In the genomic region with DNA sequence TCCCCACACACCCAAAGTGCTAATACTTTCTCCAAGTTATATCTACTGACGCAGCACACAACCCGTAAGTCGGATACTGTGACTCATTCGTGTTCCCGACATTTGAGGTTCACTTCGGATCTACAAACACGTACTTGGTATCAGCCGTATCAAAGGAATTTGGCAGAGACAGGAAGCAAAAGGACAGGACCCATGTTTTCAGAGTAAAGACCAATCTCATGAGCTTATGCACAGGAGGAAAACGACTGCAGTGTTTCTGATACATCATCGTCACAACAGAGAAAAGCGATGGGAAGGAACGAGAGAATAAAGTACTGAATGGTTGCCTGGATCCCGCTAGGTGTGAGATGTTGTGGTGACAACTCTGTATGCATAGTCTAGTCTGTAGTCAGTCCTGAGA, we compare ENCODE assay signal across 18 mouse cellular contexts. TPM values are rescaled to one million over a fixed set of nuclear protein-coding genes. Genes with fewer than 3 reads are reported as not detected.
DNase-seq lines count a peak whose midpoint lies in the region; ATAC-seq and TF ChIP-seq lines count a peak whose summit lies in the region.
"Had no signal": no experiment of that assay in that cellular context is flagged by ENCODE, and none has a peak within 500 bp of the region (broad histone marks: within the 10 kb centered on the region; RNA-seq: fewer than 3 reads in every experiment).

No protein-coding gene starts in this region.

- ATAC-seq in heart, embryonic 11.5 days (replicated peaks; ENCODE audit: insufficient number of reproducible peaks, low FRiP score, low TSS enrichment), result no peak
- no peak for ATAC-seq in activated CD4-positive, CD25-positive, alpha-beta regulatory T cell, adult 4 months
- ATAC-seq: forebrain, embryonic 15.5 days; forebrain, postnatal 0 days had no signal

- H3K27me3 ChIP-seq in heart, embryonic 11.5 days (ENCODE audit: control insufficient read depth, insufficient read depth, low read length), result no peaks in the 10 kb centered on the region
- no peaks in the 10 kb centered on the region for H3K27me3 ChIP-seq in MEL (ENCODE audit: control insufficient read depth in 1 of 2, insufficient read depth in 2 of 2, low read length in 2 of 2)
- H3K27me3 ChIP-seq: embryonic facial prominence, embryonic 12.5 days; forebrain, embryonic 12.5 days; forebrain, embryonic 15.5 days had no signal

- peak in 1 of 2 experiments; percentile 21; a peak in 1 of 4 replicates for TF ChIP-seq EP300 in MEL (IDR thresholded peaks at IDR 0.05; ENCODE audit: low read depth in 1 of 2, low read length in 2 of 2)

- no peak overlapping the region for H3K27ac ChIP-seq in heart, embryonic 11.5 days (ENCODE audit: low read depth, low read length)
- H3K27ac ChIP-seq in MEL (ENCODE audit: control insufficient read depth, low read depth, low read length), result peak overlapping the region; percentile 14; the same call in 1 of the 2 replicates
- H3K27ac ChIP-seq: embryonic facial prominence, embryonic 10.5 days; embryonic facial prominence, embryonic 12.5 days; forebrain, embryonic 12.5 days; forebrain, embryonic 15.5 days had no signal

- DNase-seq in heart, adult 11 months, result peak; percentile 45
- peak; percentile 53 for DNase-seq in MEL (ENCODE audit: low read depth, low spot score)
- peak; percentile 58 for DNase-seq in MEL-GATA-1-ER (ENCODE audit: extremely low read depth, low read depth)
- DNase-seq: adrenal gland, adult 8-10 months; adrenal gland, postnatal 14 days; adrenal gland, postnatal 36 days; cerebellum, adult 11-12 months; cerebellum, adult 2 months; cerebellum, adult 9-10 months; cerebellum, postnatal 10 days; cerebellum, postnatal 25 days; forebrain, postnatal 0 days had no signal

- H3K79me2 ChIP-seq in MEL (ENCODE audit: control insufficient read depth, insufficient read depth, low read length, poor library complexity), result no peaks in the 10 kb centered on the region

- H3K9ac ChIP-seq in heart, embryonic 11.5 days (ENCODE audit: low read depth, low read length), result no peak overlapping the region
- peak overlapping the region; percentile 19; the same call in 1 of the 2 replicates for H3K9ac ChIP-seq in MEL (ENCODE audit: control insufficient read depth, low read depth, low read length, poor library complexity, severe bottlenecking)
- H3K9ac ChIP-seq: embryonic facial prominence, embryonic 12.5 days; forebrain, embryonic 12.5 days; forebrain, embryonic 15.5 days; forebrain, postnatal 0 days had no signal

- no peak for TF ChIP-seq POLR2A in MEL (IDR thresholded peaks at IDR 0.05; ENCODE audit: control insufficient read depth in 1 of 2, insufficient read depth in 1 of 2, low read depth in 1 of 2, low read length in 2 of 2, poor library complexity in 1 of 2)

- no peaks in the 10 kb centered on the region for H3K4me1 ChIP-seq in heart, embryonic 11.5 days (ENCODE audit: control insufficient read depth, insufficient read depth, low read length)
- peaks cover 6 to 17% of the 10 kb centered on the region in 2 experiments for H3K4me1 ChIP-seq in MEL (ENCODE audit: control insufficient read depth in 1 of 2, insufficient read depth in 2 of 2, low read length in 2 of 2)
- H3K4me1 ChIP-seq: embryonic facial prominence, embryonic 10.5 days; embryonic facial prominence, embryonic 12.5 days; forebrain, embryonic 12.5 days; forebrain, embryonic 15.5 days had no signal

- no peaks in the 10 kb centered on the region for H3K9me3 ChIP-seq in heart, embryonic 11.5 days (replicated peaks; ENCODE audit: control insufficient read depth, low read length)
- no peaks in the 10 kb centered on the region for H3K9me3 ChIP-seq in MEL (replicated peaks; ENCODE audit: insufficient read depth, low read length)
- H3K9me3 ChIP-seq: embryonic facial prominence, embryonic 10.5 days; embryonic facial prominence, embryonic 12.5 days; forebrain, embryonic 12.5 days; forebrain, embryonic 15.5 days had no signal

- WGBS in heart, embryonic 11.5 days (ENCODE audit: insufficient replicate concordance), result 71% methylated on average over 13 of the region's 13 CpGs

- H3K4me2 ChIP-seq in heart, embryonic 11.5 days, result no peak overlapping the region
- H3K4me2 ChIP-seq: embryonic facial prominence, embryonic 12.5 days; forebrain, embryonic 12.5 days; forebrain, embryonic 15.5 days had no signal

- no peak overlapping the region for H3K4me3 ChIP-seq in heart, embryonic 11.5 days (ENCODE audit: low read depth, low read length)
- H3K4me3 ChIP-seq in MEL (ENCODE audit: control insufficient read depth in 1 of 2, insufficient read depth in 1 of 2, low read depth in 2 of 2, low read length in 2 of 2), result peak overlapping the region; percentile 5 to 28
- H3K4me3 ChIP-seq: embryonic facial prominence, embryonic 10.5 days; embryonic facial prominence, embryonic 12.5 days; forebrain, embryonic 12.5 days; forebrain, embryonic 15.5 days had no signal

- no peaks in the 10 kb centered on the region for H3K36me3 ChIP-seq in heart, embryonic 11.5 days (ENCODE audit: control insufficient read depth, insufficient read depth, low read length)
- H3K36me3 ChIP-seq in MEL (ENCODE audit: control insufficient read depth in 1 of 2, insufficient read depth in 2 of 2, low read length in 2 of 2), result no peaks in the 10 kb centered on the region; a peak in 1 of 4 replicates
- H3K36me3 ChIP-seq: embryonic facial prominence, embryonic 10.5 days; embryonic facial prominence, embryonic 12.5 days; forebrain, embryonic 12.5 days; forebrain, embryonic 15.5 days had no signal

- no peak for TF ChIP-seq CTCF in MEL (IDR thresholded peaks at IDR 0.05 in 2 of 3, conservative IDR thresholded peaks at IDR 0.05 in 1 of 3; ENCODE audit: control insufficient read depth in 1 of 3, insufficient read depth in 1 of 3, low read depth in 2 of 3, low read length in 3 of 3, poor library complexity in 1 of 3, severe bottlenecking in 1 of 3)

- TF ChIP-seq RAD21 in MEL (IDR thresholded peaks at IDR 0.05; ENCODE audit: low read depth, low read length), result no peak

TF ChIP-seq in MEL, 35 proteins besides CTCF, POLR2A, EP300 and RAD21:
- no peak for TF ChIP-seq BHLHE40 (IDR thresholded peaks at IDR 0.05; ENCODE audit: borderline replicate concordance, low read depth, low read length)
- no peak for TF ChIP-seq GABPA (IDR thresholded peaks at IDR 0.05; ENCODE audit: low read depth, low read length)
- no peak for TF ChIP-seq SMC3 (IDR thresholded peaks at IDR 0.05; ENCODE audit: low read depth, low read length)
- no peak for TF ChIP-seq CHD2 (IDR thresholded peaks at IDR 0.05; ENCODE audit: low read length)
- TF ChIP-seq ZC3H11A (IDR thresholded peaks at IDR 0.05; ENCODE audit: low read depth, low read length), result no peak
- TF ChIP-seq ETS1 (IDR thresholded peaks at IDR 0.05; ENCODE audit: low read depth, low read length), result no peak
- 0 out of 2 replicates have a peak, but pooled peaks have one; percentile 18 for TF ChIP-seq SIN3A (IDR thresholded peaks at IDR 0.05; ENCODE audit: low read length)
- no peak for TF ChIP-seq RCOR1 (IDR thresholded peaks at IDR 0.05; ENCODE audit: low read depth, low read length)

RNA-seq across cellular contexts. Expression of a gene that starts 44.5 kb away (rescaled TPM):
- 15.7 and 17.1 TPM in 2 replicates for polyA plus RNA-seq in heart, embryonic 11.5 days (2014; fragmentation: Nextera tagmentation; extraction: Ambion mirVana)
- 4.6 and 7.6 TPM in 2 replicates for total RNA-seq in MEL (2012; rRNA removed)
- 10 to 100 TPM in 1 of 2 experiments, not detected in 1; 35.9 TPM for polyA plus RNA-seq in MEL (2012; ENCODE audit: insufficient read depth in 1 of 2, insufficient read length in 2 of 2, low read depth in 1 of 2, low replicate concordance in 2 of 2, missing spikeins in 1 of 2)
- polyA plus RNA-seq in activated CD4-positive, CD25-positive, alpha-beta regulatory T cell, adult 4 months (2017; shearing (Covaris generic)), result 1 to 10 TPM; 4.9 to 7.7 TPM
